Mouse (Mus musculus): ENCODE measurements at regions not wholly inside any gene's neighbourhood (a gene's known extent, or its start where the extent isn't known, plus 50 kb on each side); places are given as distances from the start of the nearest gene placed in this dataset.

GRCm38 (mm10) chr11:44136024-44136423 lies 235.0 kb upstream of the Adra1b start:
- TF ChIP-seq CTCF (IDR thresholded peaks at IDR 0.05) = no peak
- TF ChIP-seq EP300 (IDR thresholded peaks at IDR 0.05) = no peak

All from lung, postnatal 0 days (tissue).